Mouse (Mus musculus) heart, postnatal 0 days (tissue): ENCODE data around the gene Prkn.

Source experiments
- CTCF ChIP-seq: IDR thresholded peaks from 2 replicates; pipeline ENCODE4 v1.5.1; 2016; ENCODE audit warnings: antibody characterized with exemption, control low read depth, low read depth
- EP300 ChIP-seq: IDR thresholded peaks from 2 replicates; pipeline ENCODE4 v1.6.1; 2016; ENCODE audit warnings: antibody characterized with exemption, low read depth

DNA sequence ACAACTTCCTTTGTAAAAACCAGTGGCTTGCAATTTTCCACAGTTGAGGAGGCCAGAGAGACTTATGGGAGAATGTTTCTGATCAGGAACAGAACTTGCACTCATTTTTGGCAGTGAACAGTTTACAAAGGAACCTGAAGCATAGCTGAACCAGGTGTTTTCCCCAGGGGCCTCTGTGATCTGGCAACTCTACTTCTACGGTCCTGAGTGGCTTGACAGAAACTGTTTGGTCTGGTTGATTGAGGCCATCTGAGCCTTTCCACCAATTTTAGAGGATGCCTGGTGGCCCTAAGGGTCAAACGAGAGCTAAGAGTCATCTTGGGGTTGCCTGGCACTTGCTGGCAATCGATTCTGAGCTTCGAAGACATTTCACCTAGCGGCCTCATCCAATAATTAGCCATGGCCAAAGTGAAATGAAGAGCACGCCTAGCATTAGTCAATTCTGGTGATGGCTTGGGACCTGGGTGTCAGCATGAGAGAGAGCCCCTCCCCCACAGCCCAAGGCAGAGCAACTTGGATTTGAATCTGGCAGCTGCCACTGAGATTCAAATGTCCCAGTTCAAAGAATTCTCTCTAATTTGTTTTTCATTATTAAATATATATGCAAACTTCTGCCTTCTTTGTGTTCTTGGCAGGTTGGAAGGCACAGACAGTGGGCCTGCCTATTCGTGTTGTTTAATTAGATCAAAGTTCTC, 479.6 kb downstream of the Prkn start:
- TF ChIP-seq CTCF (no peak), EP300 (no peak)
